Mouse (Mus musculus) forelimb bud, embryonic 11.5 days (tissue): ENCODE measurements around the gene Egf.

Experiments
- DNase-seq: peaks from one replicate; pipeline ENCODE4 v3.0.0-alpha.2; 2012; ENCODE audit warnings: low read depth, low spot score

Gene Egf

GRCm38 (mm10) chr3:129650931-129651330, 104.2 kb downstream of the Egf start:
- DNase-seq, result no peak

DNA sequence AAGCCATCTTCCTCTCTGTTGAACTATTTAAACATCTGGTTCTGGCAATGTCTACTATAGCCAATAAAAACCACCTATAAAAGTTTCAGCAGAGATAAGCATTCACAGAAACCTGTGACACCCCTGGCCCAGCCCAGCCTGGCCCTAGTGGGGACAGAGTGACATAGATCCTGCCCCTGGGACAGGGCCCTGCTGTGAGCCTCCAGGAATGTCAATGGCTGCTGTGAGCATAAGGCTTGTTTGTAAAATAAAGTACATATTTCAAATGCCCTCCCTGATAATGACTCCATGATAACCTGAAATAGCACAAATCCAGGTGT, 104.9 kb downstream of the Egf start:
- no peak for DNase-seq

DNA sequence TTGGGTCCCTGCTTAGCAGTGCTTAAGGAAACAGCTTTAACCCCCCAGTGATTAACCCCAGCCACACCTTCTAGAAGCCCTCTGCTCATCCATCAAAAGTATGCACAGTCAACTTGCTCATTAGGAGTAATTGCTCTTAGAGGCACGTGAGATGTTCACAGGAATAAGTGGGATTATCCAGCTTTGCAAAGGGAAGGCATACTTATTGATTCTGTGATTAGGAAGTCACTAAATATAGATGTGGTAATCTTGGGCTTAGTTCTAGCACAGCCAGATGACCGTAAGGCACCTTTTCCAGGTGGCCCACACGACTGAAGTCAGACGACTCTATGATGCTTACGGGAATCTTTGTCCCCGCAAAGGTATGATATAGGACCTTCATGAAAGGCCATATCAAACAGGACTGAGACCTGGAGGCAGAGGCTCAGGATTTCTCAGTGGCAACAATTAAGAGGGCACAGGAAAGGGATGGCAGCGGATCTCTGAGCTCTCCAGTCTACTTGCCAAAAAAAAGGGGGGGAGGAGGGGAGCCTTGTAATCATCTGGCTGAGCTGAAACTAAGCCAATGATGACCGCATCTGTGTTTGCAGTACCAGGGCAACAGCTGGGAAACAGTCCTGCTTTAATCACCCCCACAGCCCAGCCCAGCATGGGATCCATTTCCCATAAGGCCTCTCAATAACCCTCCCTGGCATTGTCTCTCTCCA, 105.4 kb downstream of the Egf start:
- peak; percentile 28 for DNase-seq

DNA sequence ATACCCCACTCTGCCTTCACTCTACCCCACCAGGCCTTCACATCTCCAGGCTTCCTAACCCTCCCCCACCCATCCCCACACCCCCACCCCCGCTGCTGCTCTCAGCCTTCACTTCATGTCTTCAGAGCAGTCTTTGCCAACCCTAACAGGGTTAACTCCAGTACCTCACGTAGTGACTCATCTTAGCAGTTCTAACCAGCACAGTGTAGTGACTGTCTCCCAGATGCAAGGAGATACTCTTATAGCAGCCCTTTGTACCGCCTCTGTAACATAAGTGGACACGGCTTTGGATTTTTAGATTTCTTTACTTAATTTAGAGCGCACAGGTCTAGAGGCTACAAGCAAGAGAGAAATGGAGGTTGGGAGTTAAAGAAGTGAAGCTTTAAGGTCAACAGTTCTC, 106.5 kb downstream of the Egf start:
- DNase-seq, result no peak

GRCm38 (mm10) chr3:129647312-129647711, 107.8 kb downstream of the Egf start:
- no peak for DNase-seq

DNA sequence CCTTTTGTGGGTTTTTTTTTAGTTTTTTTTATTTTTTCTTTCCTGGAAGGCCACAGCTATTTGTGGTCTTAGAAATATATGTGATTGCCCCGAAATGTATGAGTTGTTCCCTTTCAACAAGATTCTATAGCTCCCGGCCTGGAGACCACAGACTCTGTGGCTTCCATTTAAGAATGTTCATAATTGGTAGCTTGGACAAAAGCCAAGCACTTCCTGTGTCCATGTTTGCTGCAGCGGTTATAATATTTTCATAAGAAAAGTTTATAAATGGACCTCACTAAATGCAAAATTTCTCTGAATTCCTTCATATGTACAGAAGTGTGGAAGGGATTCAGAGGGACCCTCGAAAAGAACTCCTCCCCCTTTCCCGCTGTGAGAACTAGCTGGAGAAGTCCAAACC, 108.3 kb downstream of the Egf start:
- no peak for DNase-seq

- no peak for DNase-seq
Measured at GRCm38 (mm10) chr3:129645409-129645808, 109.7 kb downstream of the Egf start.

GRCm38 (mm10) chr3:129641621-129642020, 113.5 kb downstream of the Egf start:
- DNase-seq, result no peak

- no peak for DNase-seq
Measured at GRCm38 (mm10) chr3:129640211-129641000, 114.7 kb downstream of the Egf start.

DNA sequence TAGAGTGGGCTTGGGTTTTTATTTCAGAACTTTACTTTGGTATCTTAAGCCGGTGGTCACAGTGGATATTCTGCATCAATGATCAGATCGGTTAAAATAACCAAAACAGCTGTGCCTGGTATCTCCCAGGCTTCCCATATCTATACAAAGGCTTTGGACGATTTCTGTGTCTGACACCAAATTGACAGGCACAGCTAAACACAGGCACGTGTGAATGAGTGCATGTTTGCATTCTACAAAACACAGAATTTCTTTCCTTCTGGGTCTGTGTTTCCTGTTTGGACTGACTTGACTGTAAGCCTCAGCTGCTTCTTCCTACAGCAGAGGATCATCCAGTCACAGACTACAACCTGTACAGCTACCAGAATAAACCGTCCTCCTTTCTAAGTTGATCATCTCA, 115.4 kb downstream of the Egf start:
- DNase-seq, result no peak

GRCm38 (mm10) chr3:129637446-129637845, 117.7 kb downstream of the Egf start:
- DNase-seq, result no peak

GRCm38 (mm10) chr3:129634260-129634901, 120.7 kb downstream of the Egf start:
- no peak for DNase-seq

GRCm38 (mm10) chr3:129633518-129633917, 121.6 kb downstream of the Egf start:
- no peak for DNase-seq

- no peak for DNase-seq
Measured at GRCm38 (mm10) chr3:129631857-129632256, 123.3 kb downstream of the Egf start.

DNA sequence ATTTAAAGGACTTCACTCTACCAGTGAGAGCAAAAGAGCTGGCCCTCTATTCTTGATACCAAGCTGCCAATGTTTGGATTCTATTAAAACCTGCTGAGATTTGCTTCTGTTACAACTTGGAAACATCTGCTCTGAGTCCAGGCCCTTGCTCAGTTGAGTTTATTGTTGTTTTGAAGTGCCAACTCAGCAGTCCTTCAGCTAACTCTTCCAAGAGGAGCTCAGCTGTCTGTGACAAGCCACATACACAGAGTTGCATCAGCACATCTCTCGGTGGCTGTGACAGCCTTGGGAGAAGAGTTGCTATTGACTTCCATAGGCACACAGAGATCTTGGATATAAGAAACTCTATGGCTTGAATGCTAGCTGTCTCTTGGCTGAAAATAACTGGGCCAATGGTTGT, 124.1 kb downstream of the Egf start:
- DNase-seq, result no peak
